In genomic region chr5:32112206-32112916, GRCm38 (mm10) we compare ENCODE assay signal across 20 mouse cellular contexts. TPM values are rescaled to one million over a fixed set of nuclear protein-coding genes. Genes with fewer than 3 reads are reported as not detected.
DNase-seq lines count a peak whose midpoint lies in the region; ATAC-seq lines count a peak whose summit lies in the region.
"Had no signal": no experiment of that assay in that cellular context is flagged by ENCODE, and none has a peak within 500 bp of the region (broad histone marks: within the 10 kb centered on the region; RNA-seq: fewer than 3 reads in every experiment).

No protein-coding gene starts in this region.

- no peaks in the 10 kb centered on the region for H3K36me3 ChIP-seq in heart, embryonic 12.5 days
- no peaks in the 10 kb centered on the region for H3K36me3 ChIP-seq in hindbrain, embryonic 14.5 days (replicated peaks; ENCODE audit: control insufficient read depth, insufficient read depth)
- H3K36me3 ChIP-seq: hindbrain, embryonic 12.5 days; limb, embryonic 12.5 days; neural tube, embryonic 13.5 days had no signal

- WGBS in heart, embryonic 12.5 days: 71% methylated on average over 7 of the region's 7 CpGs
- WGBS in hindbrain, embryonic 14.5 days: 79% methylated on average over 7 of the region's 7 CpGs

- H3K4me3 ChIP-seq in heart, embryonic 12.5 days: no peak overlapping the region
- H3K4me3 ChIP-seq in hindbrain, embryonic 14.5 days (replicated peaks; ENCODE audit: low read length): no peak overlapping the region
- H3K4me3 ChIP-seq: forebrain, embryonic 13.5 days; hindbrain, embryonic 12.5 days; limb, embryonic 12.5 days; neural tube, embryonic 13.5 days had no signal

- ATAC-seq in heart, embryonic 12.5 days (ENCODE audit: insufficient number of reproducible peaks, low FRiP score): no peak
- ATAC-seq in common myeloid progenitor, adult 5-6 weeks (replicated peaks; ENCODE audit: low read depth, poor library complexity, severe bottlenecking): peak; percentile 90
- 0 out of 2 replicates have a peak, but pooled peaks have one; percentile 19 for ATAC-seq in megakaryocyte-erythroid progenitor cell, adult 5-6 weeks (replicated peaks; ENCODE audit: low FRiP score, low TSS enrichment, poor library complexity, severe bottlenecking)
- no peak for ATAC-seq in hindbrain, embryonic 14.5 days (ENCODE audit: low FRiP score)
- ATAC-seq: forebrain, embryonic 13.5 days; intestine, postnatal 0 days; midbrain, embryonic 16.5 days had no signal

- peaks cover 12% of the 10 kb centered on the region for H3K4me1 ChIP-seq in heart, embryonic 12.5 days (replicated peaks)
- no peaks in the 10 kb centered on the region for H3K4me1 ChIP-seq in hindbrain, embryonic 14.5 days (replicated peaks; ENCODE audit: control insufficient read depth, insufficient read depth, low read length)
- H3K4me1 ChIP-seq: forebrain, embryonic 13.5 days; hindbrain, embryonic 12.5 days; limb, embryonic 12.5 days; neural tube, embryonic 13.5 days had no signal

- peak; percentile 96 for DNase-seq in heart, adult 11 months
- peak; percentile 86 for DNase-seq in 416B (ENCODE audit: low read depth)
- DNase-seq in hindbrain, embryonic 14.5 days (ENCODE audit: low spot score): no peak
- DNase-seq in left cerebral cortex, adult 9 months (ENCODE audit: low spot score in 2 of 2): no peak
- no peak for DNase-seq in left cerebral cortex, adult 8-10 months (ENCODE audit: low spot score in 2 of 2)
- DNase-seq: adrenal gland, postnatal 10 days; cerebellum, postnatal 25 days; kidney, postnatal 25 days; lung, postnatal 10 days; retina, postnatal 1 day had no signal

- H3K9ac ChIP-seq in heart, embryonic 12.5 days: no peak overlapping the region
- no peak overlapping the region for H3K9ac ChIP-seq in hindbrain, embryonic 14.5 days
- H3K9ac ChIP-seq: forebrain, embryonic 13.5 days; hindbrain, embryonic 12.5 days; limb, embryonic 12.5 days; neural tube, embryonic 13.5 days had no signal

- H3K27ac ChIP-seq in heart, embryonic 12.5 days (ENCODE audit: poor library complexity, severe bottlenecking): no peak overlapping the region
- H3K27ac ChIP-seq in hindbrain, embryonic 14.5 days: no peak overlapping the region
- H3K27ac ChIP-seq: forebrain, embryonic 13.5 days; hindbrain, embryonic 12.5 days; limb, embryonic 12.5 days; neural tube, embryonic 13.5 days had no signal

- H3K27me3 ChIP-seq in heart, embryonic 12.5 days (replicated peaks): no peaks in the 10 kb centered on the region
- H3K27me3 ChIP-seq in hindbrain, embryonic 14.5 days (ENCODE audit: control insufficient read depth, insufficient read depth, low read length): no peaks in the 10 kb centered on the region
- H3K27me3 ChIP-seq: forebrain, embryonic 13.5 days; hindbrain, embryonic 12.5 days; limb, embryonic 12.5 days; neural tube, embryonic 13.5 days had no signal

- no peak overlapping the region for H3K4me2 ChIP-seq in heart, embryonic 12.5 days
- H3K4me2 ChIP-seq in hindbrain, embryonic 14.5 days (replicated peaks): no peak overlapping the region
- H3K4me2 ChIP-seq: forebrain, embryonic 13.5 days; heart, embryonic 11.5 days; hindbrain, embryonic 12.5 days; limb, embryonic 12.5 days; neural tube, embryonic 13.5 days had no signal

- no peaks in the 10 kb centered on the region for H3K9me3 ChIP-seq in heart, embryonic 12.5 days (replicated peaks)
- H3K9me3 ChIP-seq in hindbrain, embryonic 14.5 days (ENCODE audit: control insufficient read depth, low read length): no peaks in the 10 kb centered on the region
- H3K9me3 ChIP-seq: forebrain, embryonic 13.5 days; hindbrain, embryonic 12.5 days; limb, embryonic 12.5 days; neural tube, embryonic 13.5 days had no signal

RNA-seq across cellular contexts. Expression of gene Fosl2, which starts 23.2 kb away (rescaled TPM):
- polyA plus RNA-seq in heart, embryonic 12.5 days (2016; fragmentation: Nextera tagmentation; extraction: Ambion mirVana): 3.3 and 3.8 TPM in 2 replicates
- total RNA-seq in common myeloid progenitor, adult 5-6 weeks (2017): 8.0 and 8.5 TPM in 2 replicates
- total RNA-seq in megakaryocyte-erythroid progenitor cell, adult 5-6 weeks (2014; fragmentation: Nextera tagmentation): 1.2 and 3.4 TPM in 2 replicates
- total RNA-seq in megakaryocyte-erythroid progenitor cell, adult 5-6 weeks (2017): 1.8 and 6.8 TPM in 2 replicates
- 0.80 and 1.1 TPM in 2 replicates for polyA plus RNA-seq in hindbrain, embryonic 14.5 days (2014; fragmentation: Nextera tagmentation; extraction: Ambion mirVana)
- 10 to 100 TPM; 25.9 to 30.3 (median 28.4) TPM for total RNA-seq in left cerebral cortex, adult 8-10 months (2022)

Comparison
In these comparisons a context has a peak if more than half of its experiments do, and no peak if none do; other contexts are left out.
1. DNase-seq: peak in heart, adult 11 months (single experiment) and 416B (single experiment); none in hindbrain, embryonic 14.5 days (single experiment), left cerebral cortex, adult 9 months (0 of 2) and left cerebral cortex, adult 8-10 months (0 of 2).
2. ATAC-seq: peak in common myeloid progenitor, adult 5-6 weeks (single experiment) and megakaryocyte-erythroid progenitor cell, adult 5-6 weeks (single experiment); none in heart, embryonic 12.5 days (single experiment) and hindbrain, embryonic 14.5 days (single experiment).